Mouse (Mus musculus): ENCODE results near the gene Mybph.

Mybph gene

DNA sequence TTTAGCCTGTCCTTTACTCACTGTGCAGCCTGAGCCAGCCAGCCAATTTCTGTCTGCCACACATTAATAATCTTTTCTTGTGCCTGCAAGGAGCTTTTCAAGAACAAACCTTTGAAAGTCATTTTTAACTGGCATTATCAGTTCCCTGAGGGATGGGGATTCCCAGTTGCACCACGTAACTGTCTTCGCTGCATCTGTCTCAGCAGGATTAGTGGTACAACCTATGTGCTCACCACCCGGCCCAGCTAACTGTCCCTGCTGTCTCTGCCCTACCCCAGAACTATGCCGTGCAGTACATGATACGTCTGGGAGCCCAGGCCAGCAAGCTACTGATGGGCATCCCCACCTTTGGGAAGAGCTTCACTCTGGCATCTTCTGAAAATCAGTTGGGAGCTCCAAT, 5.0 kb upstream of the Mybph start:
- DNase-seq, result no peak

DNA sequence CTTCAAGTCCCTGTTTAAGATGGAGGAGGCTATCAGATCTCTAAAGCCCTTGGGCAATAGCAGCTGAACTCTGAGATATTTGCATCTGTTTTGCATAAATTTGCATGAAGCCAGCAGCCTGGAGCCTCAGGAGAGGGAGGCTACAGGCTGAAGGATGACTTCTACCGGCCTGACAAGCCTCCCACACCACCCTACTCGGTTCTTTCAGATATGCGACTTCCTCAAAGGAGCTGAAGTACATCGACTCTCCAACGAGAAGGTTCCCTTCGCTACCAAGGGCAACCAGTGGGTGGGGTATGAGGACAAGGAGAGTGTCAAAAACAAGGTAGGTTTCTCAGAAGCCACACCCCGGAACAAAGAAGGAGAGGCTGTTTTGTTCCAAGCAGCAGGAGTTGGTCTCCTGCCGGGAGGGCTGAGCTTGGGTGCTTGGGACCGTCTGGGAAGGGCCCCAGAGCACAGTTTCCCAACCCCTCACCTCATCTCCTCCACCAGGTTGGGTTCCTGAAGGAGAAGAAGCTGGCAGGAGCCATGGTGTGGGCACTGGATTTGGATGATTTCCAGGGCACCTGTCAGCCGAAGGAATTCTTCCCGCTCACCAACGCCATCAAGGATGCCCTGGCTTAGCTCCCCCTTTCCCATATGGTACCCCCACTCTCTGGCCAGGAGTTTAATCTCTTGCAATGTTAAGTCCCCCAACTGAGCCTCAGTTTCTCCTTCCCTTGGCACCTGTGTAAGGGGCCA, 4.1 kb upstream of the Mybph start:
- DNase-seq, result no peak

DNA sequence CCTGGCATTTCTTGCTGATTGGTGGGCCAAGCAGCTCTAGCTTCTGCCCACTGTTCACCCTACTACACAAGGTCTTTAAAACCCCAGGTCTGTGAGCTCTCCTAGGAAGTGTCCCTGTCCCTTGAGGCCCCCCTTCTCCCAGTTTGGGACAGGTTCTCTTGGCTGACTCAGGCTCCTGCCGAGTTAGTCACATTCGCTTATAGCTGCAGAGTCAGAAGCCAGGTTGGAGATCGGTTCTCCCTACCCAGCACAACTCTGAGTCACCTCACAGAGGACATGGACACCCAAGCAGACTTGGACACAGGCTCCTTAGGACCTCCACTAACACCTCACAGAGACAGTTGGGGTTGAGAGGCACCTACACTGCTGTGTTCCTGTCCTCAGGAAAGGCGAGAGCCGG, 2.1 kb upstream of the Mybph start:
- no peak for DNase-seq

DNA sequence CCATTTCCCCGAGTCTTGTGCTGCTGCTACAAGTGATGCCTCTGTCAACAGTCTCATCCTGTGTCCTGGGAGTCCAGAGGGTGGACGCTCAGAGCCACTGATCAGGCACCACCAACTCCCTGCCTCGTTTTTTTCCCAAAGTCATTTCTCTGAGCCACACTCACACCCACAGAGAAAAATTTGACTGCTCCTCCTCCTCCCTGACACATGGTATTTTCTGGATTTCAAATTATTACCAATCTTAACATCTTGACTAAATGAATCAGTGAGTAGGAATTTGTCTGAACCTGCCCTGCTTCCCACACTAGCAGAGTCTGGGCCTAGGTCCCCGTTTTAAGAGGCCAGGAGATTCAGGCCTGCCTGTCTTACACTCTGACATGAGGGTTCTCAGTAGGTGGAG, 1.2 kb upstream of the Mybph start:
- DNase-seq, result no peak

DNA sequence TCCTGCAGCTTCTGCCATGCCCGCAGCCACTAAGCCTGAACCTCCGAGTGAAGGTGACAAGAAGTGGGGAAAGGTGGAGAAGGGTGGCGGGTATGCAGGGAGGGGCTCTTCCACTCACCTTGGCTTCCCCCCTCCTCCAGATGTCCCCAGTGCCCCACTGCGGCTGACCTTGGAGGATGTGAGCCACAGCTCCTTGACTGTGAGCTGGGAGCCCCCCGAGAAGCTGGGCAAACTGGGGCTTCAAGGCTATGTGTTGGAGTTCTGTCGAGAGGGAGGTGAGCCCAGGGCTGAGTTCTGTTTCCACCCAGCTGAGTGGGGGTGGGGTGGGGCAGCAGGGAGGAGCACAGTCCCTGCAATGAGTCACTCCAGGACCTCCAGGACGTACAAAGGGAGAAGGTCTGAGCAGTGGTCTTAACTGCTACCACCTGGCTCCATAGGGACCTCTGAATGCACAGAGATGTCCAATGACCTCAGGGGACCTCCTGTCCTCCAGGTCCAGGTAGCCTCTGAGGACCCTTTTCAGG, 488 bp downstream of the Mybph start:
- DNase-seq, result no peak

DNA sequence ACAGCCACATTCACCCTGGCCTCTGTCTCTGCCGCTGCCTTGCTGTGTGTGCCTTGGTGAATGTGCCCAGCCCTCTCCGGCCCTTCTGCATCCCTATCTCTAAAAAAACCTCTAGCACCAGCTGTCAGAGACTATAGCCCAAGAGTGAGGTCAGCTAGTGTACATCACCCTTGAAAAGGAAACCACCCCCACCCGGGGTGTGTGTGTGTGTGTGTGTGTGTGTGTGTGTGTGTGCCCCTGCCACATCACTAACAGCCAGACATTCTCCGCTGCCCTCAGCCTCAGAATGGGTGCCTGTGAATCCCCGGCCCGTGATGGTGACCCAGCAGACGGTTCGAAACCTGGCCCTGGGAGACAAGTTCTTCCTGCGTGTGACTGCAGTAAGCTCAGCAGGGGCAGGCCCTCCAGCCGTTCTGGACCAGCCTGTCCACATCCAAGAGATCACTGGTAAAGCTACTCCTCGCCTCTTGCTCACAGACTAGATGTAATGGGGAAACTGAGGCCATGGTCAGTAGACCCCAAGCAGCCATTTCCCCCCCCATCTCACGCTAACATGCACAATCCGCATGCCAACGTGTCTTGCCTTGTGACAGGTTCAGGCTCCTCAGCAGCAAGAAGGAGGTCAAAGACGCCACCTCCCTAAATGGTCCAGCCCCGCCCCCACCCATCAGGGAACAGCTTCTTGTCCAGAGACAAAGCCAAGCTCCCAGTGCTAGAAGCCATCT, 1.2 kb downstream of the Mybph start:
- no peak for DNase-seq

DNA sequence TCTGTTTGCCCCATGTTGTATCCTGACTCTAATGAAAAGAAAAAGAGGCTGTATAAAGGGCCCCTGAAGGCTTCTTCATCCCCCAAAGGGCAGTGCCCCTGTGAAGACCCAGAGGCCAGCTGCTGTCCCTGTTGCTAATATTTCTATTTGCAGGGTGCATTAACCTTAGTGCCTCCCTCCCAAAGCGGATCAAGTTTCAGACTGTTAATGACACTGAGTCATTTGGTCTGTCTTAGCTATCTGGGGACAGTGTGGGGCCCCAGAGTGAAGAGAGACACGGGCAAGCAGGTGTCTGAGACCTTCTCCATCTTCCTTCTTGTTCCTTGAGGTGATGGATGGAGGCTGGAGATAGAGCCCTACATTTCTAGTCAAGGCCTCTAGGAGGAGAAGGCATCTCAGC, 1.9 kb downstream of the Mybph start:
- no peak for DNase-seq

DNA sequence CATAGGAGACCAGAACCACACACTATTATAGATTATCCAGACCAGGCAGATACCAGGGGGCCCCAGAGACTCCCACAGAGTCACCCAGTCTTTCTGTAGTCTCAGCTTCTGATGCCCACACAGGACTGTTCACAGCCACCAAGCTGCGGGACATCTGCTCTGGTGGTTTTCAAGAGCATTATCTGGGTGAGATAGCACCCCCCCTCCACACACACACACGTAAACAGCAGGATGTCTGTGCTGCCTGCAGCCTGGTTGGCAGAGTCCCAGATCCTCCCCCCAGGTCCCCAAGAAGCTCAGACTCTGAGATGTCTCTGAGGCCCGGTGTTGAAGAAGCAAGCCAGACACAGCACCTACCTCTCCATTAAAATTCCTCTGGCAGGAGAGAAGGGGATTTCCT, 2.3 kb downstream of the Mybph start:
- DNase-seq, result no peak

DNA sequence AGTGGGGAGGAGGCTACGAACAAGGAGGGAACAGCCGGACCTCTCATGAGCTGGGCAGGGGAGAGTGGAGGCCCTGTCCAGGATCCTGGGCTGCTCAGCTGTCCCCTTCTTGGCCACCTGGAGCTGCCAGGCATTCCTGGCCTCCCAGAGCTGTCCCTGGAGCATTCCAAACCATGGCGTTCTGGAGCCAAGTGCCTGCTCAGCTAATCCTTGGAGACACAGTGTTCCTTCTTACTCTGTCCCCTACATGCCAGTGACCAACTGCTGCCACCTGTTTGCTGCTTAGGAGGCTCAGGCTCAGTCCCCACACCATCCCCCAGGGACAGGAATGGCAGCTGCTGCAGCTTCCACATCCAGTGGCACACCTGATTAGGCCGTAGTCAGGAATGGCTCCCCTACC, 2.7 kb downstream of the Mybph start:
- DNase-seq, result peak in 1 of 2 experiments; percentile 6

DNA sequence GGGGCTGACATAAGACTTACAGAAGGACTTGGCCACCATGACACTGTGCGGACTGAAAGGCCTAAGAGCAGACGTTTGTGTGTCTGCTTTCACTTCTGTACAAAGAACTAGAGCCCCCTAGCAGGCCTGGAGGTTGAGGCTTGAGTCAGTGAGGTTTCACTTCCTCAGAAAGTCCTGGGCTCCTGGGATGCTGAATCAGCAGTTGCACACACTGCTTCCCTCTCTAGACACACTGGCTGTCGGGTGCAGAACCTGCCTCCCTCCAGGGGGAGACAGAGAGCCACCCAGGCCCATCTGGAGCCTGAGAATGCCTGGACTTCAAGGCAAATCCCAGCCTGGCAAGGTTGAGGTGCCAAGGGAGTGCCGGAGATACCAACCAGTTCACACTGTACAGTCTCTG, 3.1 kb downstream of the Mybph start:
- peak; percentile 64 to 72 for DNase-seq

DNA sequence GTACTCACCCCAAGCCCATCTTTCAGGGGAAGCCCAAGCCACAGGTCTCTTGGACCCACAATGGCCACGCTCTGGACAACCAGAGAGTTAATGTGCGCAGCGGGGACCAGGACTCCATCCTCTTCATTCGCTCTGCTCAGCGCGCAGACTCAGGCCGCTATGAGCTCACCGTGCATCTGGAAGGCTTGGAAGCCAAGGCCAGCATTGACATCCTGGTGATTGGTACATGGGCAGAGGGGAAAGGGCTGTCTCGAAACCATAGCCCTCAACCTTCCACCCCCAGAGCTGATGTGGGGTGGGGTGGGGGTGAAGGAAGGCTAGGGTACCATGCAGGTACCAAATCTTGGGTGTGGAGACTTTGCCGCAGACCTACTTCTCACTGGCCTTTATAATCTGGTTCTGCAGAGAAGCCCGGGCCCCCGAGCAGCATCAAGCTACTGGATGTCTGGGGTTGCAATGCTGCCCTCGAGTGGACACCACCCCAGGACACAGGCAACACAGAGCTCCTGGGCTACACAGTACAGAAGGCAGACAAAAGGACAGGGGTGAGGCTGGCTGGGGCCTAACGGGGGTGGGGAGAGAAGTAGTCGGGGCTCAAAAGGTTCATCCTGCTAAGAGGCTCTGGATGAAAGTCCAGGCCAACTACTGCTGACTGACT, 4.2 kb downstream of the Mybph start:
- DNase-seq, result no peak

DNA sequence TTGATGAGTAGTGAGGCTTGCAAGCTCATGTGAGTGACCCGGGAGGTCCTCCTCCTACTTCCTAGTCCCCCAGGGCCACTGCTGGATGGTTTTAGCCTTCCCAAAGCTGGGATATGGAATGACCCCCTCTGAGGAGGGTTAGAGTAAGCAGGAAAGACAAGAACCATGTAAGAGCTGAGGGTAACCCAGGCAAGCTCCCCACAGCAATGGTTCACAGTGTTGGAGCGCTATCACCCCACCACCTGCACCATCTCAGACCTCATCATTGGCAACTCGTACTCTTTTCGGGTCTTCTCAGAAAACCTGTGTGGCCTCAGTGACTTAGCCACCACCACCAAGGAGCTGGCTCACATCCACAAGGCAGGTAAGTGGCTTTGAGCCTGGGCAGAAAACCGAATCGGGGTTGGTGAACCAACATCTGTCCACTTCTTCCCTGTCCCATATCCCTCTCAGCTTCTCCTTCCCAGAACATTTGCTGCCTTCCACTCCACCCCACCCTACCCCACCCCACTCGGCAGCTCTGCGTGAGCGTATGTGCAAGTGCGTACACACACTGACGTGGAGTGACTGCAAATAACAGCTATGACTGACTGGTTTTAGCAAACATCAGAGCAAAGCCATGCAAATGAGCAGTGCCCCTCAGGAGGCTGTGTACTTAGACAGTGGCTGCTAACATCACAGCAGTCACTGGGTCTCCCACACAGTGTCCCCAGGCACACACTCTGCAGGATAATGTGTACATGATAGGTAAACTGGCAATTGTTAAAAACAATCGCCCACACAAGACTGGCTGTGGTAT, 5.1 kb downstream of the Mybph start:
- DNase-seq, result no peak

DNA sequence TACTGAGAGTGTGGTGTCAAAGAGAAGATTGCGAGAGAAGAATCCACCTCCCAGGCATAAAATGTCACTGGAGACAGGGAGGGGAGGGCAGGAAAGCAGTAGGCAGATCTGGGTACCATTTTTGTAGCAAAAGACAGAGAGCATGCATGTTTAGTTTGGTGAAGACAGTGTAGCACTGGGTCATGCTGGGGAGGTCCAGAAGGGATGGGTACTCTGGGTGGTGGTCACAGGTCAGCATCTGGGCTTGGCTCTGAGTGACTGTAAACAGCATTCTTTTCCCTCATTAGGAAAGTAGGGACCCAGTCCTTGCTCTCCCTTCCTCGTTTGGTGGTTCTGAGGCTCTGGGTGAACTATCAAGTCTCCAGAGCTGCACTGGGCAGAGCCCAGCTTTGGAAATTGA, 7.2 kb downstream of the Mybph start:
- no peak for DNase-seq

DNA sequence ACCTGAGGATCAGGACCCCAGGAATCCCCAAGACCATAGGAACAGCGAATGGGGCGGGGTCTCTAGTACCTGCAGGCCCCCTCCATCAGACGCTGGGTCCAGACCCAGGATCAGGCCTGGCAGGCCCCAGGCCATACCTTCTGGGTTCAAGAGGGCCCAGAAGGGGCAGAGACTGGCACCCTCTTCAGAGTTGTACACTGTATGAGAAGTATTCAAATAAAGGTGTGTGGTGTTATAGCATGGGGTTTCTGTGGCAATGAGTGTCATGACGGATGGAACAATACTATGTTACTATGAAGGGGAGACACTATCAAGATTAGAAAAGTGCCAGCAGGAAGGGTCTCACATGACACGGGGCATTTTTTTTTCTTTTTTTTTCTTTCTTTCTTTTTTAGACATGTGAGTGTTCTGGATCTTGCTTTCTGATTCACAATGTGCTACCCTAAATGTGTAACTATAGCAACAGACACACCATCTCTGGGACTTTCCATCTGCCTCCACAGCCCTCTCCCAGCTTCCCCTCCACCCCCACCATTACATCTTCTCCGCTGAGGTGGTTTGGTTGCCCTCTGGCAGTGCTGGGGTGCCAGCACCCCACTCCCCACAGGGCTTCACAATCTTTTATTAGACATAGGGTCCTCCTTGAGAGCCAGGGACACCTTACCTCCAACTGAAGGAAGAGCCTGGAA, 7.9 kb downstream of the Mybph start:
- DNase-seq, result no peak

DNA sequence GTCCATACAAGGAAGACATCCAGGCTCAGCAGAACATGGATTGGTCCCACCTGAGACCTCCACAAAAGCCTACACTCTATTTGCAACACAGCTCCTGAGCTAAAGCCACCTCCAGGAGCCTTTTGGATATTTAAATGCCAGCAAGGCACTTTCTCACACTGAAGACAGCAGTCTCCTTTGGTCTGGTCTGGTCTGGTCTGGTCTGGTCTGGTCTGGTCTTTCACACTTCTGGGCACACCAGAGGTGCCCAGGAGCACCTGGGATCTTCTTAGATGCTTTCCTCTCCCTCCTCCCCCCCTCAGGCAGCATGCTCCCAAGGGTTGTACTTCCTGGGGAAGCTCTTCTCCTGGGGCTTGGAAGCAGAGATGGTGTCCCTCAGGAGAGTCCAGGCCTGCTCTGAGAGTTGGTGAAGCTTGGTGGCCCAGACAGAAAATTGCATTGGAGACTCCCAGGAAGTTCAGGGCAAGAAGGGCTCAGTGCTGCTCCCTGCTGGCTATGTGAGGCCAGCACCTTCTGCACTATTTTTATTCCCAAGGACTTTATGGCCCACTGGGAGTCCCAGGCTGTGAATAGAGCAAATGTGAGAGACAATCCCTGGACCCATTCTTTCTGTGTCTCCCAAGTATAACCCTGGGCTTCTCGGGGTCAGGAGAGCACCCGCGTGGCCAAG, 8.6 kb downstream of the Mybph start:
- peak in 1 of 2 experiments; percentile 44 for DNase-seq

DNA sequence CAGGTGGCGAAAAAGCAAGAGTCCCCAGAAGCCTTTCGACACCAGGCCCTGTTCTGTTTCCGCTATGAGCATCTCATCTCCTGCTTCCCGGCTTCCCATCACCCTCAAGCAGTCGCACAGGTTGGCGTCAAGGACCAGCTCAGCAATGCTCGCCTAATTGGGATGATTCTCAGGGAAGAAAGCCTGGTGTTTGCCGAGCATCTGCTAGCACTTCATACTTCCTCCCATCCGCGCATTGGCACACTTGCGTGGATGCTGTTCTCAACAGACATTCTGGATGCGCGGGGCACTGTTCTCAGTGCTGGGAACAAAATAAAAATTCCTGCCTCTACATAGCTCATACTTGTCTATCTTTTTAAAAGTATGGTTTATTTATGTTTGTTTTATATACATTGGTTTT, 11.0 kb downstream of the Mybph start:
- no peak for DNase-seq

DNA sequence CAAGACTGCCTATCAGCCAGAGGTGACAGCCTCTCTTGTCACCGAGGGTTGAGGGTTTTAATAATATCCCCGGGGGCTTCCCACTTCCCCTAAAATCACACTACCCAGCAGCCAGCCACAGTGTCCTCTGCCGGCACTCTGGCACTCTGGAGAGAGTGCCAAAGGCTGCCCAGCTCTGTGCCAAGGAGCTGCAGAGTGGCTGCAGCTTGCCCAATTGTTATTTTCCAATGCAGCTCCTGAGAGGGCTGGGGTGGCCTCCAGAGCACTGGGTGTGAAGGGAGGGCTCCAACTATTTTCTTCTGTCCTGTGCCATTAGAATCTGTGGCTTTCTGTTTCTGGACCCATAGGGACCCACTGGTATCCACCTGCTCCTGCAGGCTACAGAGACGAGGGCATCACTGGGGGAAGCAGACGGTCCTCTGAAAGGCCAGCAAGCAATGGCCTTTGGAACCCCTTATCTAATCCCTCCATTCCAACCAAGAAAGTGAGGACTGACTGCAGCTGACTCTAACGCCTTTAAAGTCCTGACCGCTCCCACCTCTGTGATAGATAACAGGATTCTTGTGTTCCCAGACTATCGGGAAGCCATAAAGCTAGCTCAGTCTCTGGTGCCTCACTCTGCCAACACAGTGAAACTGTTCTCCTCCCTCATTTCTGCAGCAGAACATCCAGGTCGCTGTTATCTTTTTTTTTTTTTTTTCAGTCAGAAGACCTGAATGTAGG, 12.2 kb downstream of the Mybph start:
- DNase-seq, result no peak

DNA sequence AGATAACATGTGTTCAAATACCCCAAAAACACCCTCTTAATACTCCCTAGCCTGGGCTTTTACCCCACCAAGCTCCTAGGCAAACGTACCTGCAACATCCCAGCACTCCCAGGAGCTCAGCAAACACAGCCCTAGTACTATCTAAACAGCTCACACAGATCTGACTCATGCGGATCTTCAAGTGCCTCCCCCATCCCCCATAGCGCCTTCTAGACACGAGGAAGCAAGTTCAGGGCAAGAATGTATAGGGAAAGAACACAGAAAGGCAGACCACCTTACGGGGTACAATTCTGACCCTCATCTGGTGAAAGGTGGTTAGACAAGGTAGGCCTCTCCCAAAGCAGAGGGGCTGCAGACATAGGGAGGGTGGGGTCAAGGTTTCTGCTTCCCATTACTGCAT, 12.8 kb downstream of the Mybph start:
- DNase-seq, result no peak

DNA sequence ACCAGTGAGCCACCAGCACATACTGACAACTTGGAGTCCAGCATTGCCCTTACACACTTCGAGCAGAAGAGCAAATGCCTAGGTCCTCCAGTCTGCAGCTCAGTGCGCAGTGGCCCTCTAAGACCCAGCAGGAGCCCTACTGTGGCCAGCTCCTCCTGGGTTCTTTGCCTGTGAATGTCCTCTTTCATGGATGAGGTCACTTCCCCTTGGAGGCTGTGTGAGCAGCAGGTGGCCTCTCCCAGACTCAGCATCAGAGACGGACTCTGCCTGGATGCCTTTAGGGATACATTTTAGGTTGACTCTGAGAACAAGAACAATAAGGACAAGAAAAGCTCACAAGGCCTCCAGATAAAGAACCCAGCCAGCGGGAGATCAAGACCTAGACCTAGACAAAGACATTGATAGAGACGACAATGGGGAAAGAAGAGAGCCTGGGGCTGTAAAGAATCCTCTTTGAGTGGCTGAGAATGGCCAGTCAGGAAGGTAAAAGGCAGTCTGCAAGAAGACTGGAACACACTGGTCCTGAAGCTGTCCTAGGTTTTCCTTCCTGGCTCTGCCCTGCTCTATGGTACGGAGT, 17.0 kb downstream of the Mybph start:
- no peak for DNase-seq

DNA sequence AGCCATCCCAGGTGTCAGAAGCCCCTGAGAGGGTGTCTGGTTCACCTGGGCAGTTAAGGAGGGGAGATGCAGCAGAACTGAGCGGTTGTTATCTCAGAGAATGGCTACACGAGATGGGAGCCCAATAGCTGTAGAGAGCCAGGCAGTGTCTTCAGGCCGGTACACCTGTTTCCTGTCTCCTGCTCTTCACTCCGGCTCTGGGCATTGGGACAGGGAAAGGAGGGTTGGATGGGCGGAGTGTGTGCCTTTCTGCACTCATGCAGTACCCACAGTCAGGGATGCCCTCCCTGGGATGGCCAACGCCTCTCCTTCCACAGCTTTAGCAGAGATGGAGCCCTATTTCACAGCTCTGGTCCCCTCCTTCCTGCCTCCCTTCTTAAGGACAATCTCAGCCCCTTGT, 17.8 kb downstream of the Mybph start:
- no peak for DNase-seq

DNA sequence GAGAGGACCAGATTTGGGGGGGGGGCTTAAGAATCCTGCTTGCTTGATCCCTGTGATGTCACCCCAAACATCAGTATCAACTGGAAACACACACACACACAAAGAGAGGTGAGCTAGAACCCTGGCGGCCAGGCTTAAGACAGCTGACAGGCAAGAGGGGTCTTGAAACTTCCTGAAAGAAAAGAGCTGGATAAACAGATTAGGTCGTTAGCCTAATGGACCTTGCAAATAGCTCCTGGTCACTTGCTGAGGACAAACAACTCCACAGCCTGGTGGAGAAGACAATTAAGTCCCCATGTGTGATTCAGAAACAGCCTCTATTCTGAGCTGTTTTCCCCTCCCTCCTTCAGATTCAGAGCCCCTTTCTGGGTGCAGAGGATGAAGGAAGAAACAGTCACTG, 18.4 kb downstream of the Mybph start:
- DNase-seq, result no peak
